Mouse (Mus musculus): ENCODE measurements around the gene Ncs1. TPM values are rescaled to one million over a fixed set of nuclear protein-coding genes. Genes with fewer than 3 reads are reported as not detected.

The Ncs1 gene
- total RNA-seq, 1 experiment from 2014 or later = 6.4 TPM

- ATAC-seq (replicated peaks in 1 of 2; ENCODE audit: insufficient read depth in 1 of 2, low FRiP score in 2 of 2, low TSS enrichment in 1 of 2, low read depth in 1 of 2, poor library complexity in 2 of 2, severe bottlenecking in 2 of 2) = no peak
Observed at GRCm38 (mm10) chr2:31263746-31264378, 18.2 kb downstream of the Ncs1 start.

- ATAC-seq (replicated peaks in 1 of 2; ENCODE audit: insufficient read depth in 1 of 2, low FRiP score in 2 of 2, low TSS enrichment in 1 of 2, low read depth in 1 of 2, poor library complexity in 2 of 2, severe bottlenecking in 2 of 2) = no peak
Observed at GRCm38 (mm10) chr2:31267447-31267846, 21.8 kb downstream of the Ncs1 start.

- no peak for ATAC-seq (replicated peaks in 1 of 2; ENCODE audit: insufficient read depth in 1 of 2, low FRiP score in 2 of 2, low TSS enrichment in 1 of 2, low read depth in 1 of 2, poor library complexity in 2 of 2, severe bottlenecking in 2 of 2)
Observed at GRCm38 (mm10) chr2:31268631-31269030, 23.0 kb downstream of the Ncs1 start.

GRCm38 (mm10) chr2:31269188-31269587 lies 23.6 kb downstream of the Ncs1 start:
- no peak for ATAC-seq (replicated peaks in 1 of 2; ENCODE audit: insufficient read depth in 1 of 2, low FRiP score in 2 of 2, low TSS enrichment in 1 of 2, low read depth in 1 of 2, poor library complexity in 2 of 2, severe bottlenecking in 2 of 2)

GRCm38 (mm10) chr2:31269847-31270246 lies 24.2 kb downstream of the Ncs1 start:
- no peak for ATAC-seq (replicated peaks in 1 of 2; ENCODE audit: insufficient read depth in 1 of 2, low FRiP score in 2 of 2, low TSS enrichment in 1 of 2, low read depth in 1 of 2, poor library complexity in 2 of 2, severe bottlenecking in 2 of 2)

- no peak for ATAC-seq (replicated peaks in 1 of 2; ENCODE audit: insufficient read depth in 1 of 2, low FRiP score in 2 of 2, low TSS enrichment in 1 of 2, low read depth in 1 of 2, poor library complexity in 2 of 2, severe bottlenecking in 2 of 2)
Observed at GRCm38 (mm10) chr2:31270470-31270869, 24.8 kb downstream of the Ncs1 start.

- no peak for ATAC-seq (replicated peaks in 1 of 2; ENCODE audit: insufficient read depth in 1 of 2, low FRiP score in 2 of 2, low TSS enrichment in 1 of 2, low read depth in 1 of 2, poor library complexity in 2 of 2, severe bottlenecking in 2 of 2)
Observed at GRCm38 (mm10) chr2:31271071-31271470, 25.4 kb downstream of the Ncs1 start.

- ATAC-seq (replicated peaks in 1 of 2; ENCODE audit: insufficient read depth in 1 of 2, low FRiP score in 2 of 2, low TSS enrichment in 1 of 2, low read depth in 1 of 2, poor library complexity in 2 of 2, severe bottlenecking in 2 of 2) = no peak
Observed at GRCm38 (mm10) chr2:31274993-31275392, 29.4 kb downstream of the Ncs1 start.

GRCm38 (mm10) chr2:31277810-31278209 lies 32.2 kb downstream of the Ncs1 start:
- ATAC-seq (replicated peaks in 1 of 2; ENCODE audit: insufficient read depth in 1 of 2, low FRiP score in 2 of 2, low TSS enrichment in 1 of 2, low read depth in 1 of 2, poor library complexity in 2 of 2, severe bottlenecking in 2 of 2) = no peak

- no peak for ATAC-seq (replicated peaks in 1 of 2; ENCODE audit: insufficient read depth in 1 of 2, low FRiP score in 2 of 2, low TSS enrichment in 1 of 2, low read depth in 1 of 2, poor library complexity in 2 of 2, severe bottlenecking in 2 of 2)
Observed at GRCm38 (mm10) chr2:31278483-31278882, 32.9 kb downstream of the Ncs1 start.

- no peak for ATAC-seq (replicated peaks in 1 of 2; ENCODE audit: insufficient read depth in 1 of 2, low FRiP score in 2 of 2, low TSS enrichment in 1 of 2, low read depth in 1 of 2, poor library complexity in 2 of 2, severe bottlenecking in 2 of 2)
Observed at GRCm38 (mm10) chr2:31281138-31281537, 35.5 kb downstream of the Ncs1 start.

- no peak for ATAC-seq (replicated peaks in 1 of 2; ENCODE audit: insufficient read depth in 1 of 2, low FRiP score in 2 of 2, low TSS enrichment in 1 of 2, low read depth in 1 of 2, poor library complexity in 2 of 2, severe bottlenecking in 2 of 2)
Observed at GRCm38 (mm10) chr2:31282266-31282665, 36.6 kb downstream of the Ncs1 start.

GRCm38 (mm10) chr2:31282880-31283279 lies 37.3 kb downstream of the Ncs1 start:
- ATAC-seq (replicated peaks in 1 of 2; ENCODE audit: insufficient read depth in 1 of 2, low FRiP score in 2 of 2, low TSS enrichment in 1 of 2, low read depth in 1 of 2, poor library complexity in 2 of 2, severe bottlenecking in 2 of 2) = no peak

GRCm38 (mm10) chr2:31284531-31284930 lies 38.9 kb downstream of the Ncs1 start:
- no peak for ATAC-seq (replicated peaks in 1 of 2; ENCODE audit: insufficient read depth in 1 of 2, low FRiP score in 2 of 2, low TSS enrichment in 1 of 2, low read depth in 1 of 2, poor library complexity in 2 of 2, severe bottlenecking in 2 of 2)

- ATAC-seq (replicated peaks in 1 of 2; ENCODE audit: insufficient read depth in 1 of 2, low FRiP score in 2 of 2, low TSS enrichment in 1 of 2, low read depth in 1 of 2, poor library complexity in 2 of 2, severe bottlenecking in 2 of 2) = no peak
Observed at GRCm38 (mm10) chr2:31291421-31291820, 45.8 kb downstream of the Ncs1 start.

GRCm38 (mm10) chr2:31294985-31295384 lies 49.4 kb downstream of the Ncs1 start:
- ATAC-seq (replicated peaks in 1 of 2; ENCODE audit: insufficient read depth in 1 of 2, low FRiP score in 2 of 2, low TSS enrichment in 1 of 2, low read depth in 1 of 2, poor library complexity in 2 of 2, severe bottlenecking in 2 of 2) = no peak

GRCm38 (mm10) chr2:31296395-31296794 lies 50.8 kb downstream of the Ncs1 start:
- ATAC-seq (replicated peaks in 1 of 2; ENCODE audit: insufficient read depth in 1 of 2, low FRiP score in 2 of 2, low TSS enrichment in 1 of 2, low read depth in 1 of 2, poor library complexity in 2 of 2, severe bottlenecking in 2 of 2) = no peak

- ATAC-seq (replicated peaks in 1 of 2; ENCODE audit: insufficient read depth in 1 of 2, low FRiP score in 2 of 2, low TSS enrichment in 1 of 2, low read depth in 1 of 2, poor library complexity in 2 of 2, severe bottlenecking in 2 of 2) = peak; percentile 80 to 84
Observed at GRCm38 (mm10) chr2:31297602-31298268, 52.1 kb downstream of the Ncs1 start.

- no peak for ATAC-seq (replicated peaks in 1 of 2; ENCODE audit: insufficient read depth in 1 of 2, low FRiP score in 2 of 2, low TSS enrichment in 1 of 2, low read depth in 1 of 2, poor library complexity in 2 of 2, severe bottlenecking in 2 of 2)
Observed at GRCm38 (mm10) chr2:31298814-31299213, 53.2 kb downstream of the Ncs1 start.

Measured in hematopoietic stem cell, adult 5-6 weeks (primary cell).